Mouse (Mus musculus) ZHBTc4 (cell line): Measurements from ENCODE around the gene Pde7b.

Experiments
- DNase-seq: peaks from one replicate; pipeline ENCODE4 v3.0.0-alpha.2; 2011; ENCODE audit warnings: low read depth, low spot score

Gene Pde7b

DNA sequence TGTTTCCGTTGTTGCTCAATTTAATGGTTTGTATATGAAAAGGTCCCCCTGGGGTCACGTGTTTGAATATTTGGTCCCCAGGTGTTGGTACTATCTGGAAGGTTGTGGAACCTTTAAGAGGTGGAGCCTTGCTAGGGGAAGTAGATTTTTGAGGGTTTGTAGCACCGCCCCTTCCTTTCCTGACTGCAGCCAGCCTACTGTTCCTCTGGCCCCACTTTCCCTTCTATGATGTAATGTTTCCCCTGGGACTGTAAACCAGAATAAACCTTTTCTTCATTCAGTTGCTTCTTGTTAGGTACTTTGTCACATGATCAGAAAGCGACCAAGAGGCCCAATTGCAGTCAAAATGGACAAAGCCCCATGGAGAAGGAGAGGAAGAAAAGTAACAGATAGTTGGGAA lies 229.8 kb downstream of the Pde7b start:
- no peak for DNase-seq

DNA sequence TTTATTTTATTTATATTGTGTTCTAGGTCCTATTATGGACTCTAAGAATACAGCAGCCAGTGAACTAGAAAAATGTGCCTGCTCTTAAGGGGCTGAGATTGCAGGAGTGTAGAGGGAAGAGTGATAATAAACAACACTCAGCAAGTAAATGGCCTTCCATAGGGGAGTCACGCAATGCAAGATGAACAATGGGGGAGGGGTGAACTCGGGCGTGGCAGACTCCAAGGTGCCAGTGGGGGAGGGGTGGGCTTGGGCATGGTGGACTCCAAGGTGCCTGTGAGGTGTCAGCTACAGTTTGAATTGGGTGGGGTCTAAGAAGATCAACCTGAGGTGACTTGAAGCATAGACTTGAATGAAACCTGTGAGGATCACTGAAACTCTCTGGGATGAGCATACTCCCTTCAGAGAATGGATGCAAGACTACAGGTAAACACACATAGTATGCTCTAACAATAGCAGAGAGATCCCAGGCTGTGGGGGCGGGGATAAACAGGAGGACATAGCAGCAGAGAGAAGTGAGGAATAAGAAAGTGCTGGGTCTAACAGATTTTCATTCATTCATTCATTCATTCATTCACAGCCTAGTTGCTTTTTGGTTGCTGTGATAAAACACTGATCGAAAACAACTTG lies 230.9 kb downstream of the Pde7b start:
- peak; percentile 25 for DNase-seq

GRCm38 (mm10) chr10:20492216-20492964 lies 232.5 kb downstream of the Pde7b start:
- no peak for DNase-seq

DNA sequence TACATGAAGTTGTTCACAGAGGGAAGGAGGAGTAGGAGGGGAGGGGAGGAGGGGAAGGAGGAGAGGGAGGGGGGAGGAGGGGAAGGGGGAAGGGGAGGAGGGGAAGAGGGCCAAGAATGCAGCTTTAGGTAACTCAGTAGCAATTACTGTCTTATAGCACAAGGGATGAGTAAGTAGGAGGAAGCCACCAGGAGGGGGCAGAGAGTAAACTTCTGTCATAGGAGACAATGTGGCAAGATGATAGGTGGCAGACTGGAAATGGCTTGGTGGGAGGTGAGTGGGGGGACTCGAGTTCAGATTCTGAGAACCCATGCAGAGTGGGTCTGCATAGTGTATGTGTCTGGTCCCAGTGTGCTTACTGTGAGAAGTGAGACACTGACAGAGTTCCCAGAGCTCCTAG lies 234.1 kb downstream of the Pde7b start:
- DNase-seq: no peak

DNA sequence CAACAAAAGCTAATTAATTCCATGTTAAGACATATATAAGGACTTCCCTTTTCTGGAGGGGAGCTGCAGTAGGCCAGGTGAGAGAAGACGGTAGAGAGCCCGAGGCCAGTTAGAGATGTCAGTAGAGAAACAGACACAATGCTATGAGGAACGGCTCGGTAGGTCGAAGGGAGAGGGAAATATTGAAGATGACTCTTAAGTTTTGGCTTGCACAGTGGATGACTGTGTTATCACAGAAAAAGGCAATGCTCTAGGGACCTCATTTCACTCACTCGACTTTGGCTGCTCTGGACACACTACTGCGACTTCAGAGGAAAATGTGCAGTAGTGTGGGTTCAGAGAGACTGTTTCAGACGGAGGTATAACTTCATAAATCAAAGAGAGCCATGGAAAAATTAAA lies 234.6 kb downstream of the Pde7b start:
- DNase-seq: no peak

- DNase-seq: no peak
Observed at GRCm38 (mm10) chr10:20486461-20487253, 238.2 kb downstream of the Pde7b start.

- DNase-seq: no peak
Observed at GRCm38 (mm10) chr10:20485816-20486215, 239.1 kb downstream of the Pde7b start.

- no peak for DNase-seq
Observed at GRCm38 (mm10) chr10:20479481-20479880, 245.4 kb downstream of the Pde7b start.

DNA sequence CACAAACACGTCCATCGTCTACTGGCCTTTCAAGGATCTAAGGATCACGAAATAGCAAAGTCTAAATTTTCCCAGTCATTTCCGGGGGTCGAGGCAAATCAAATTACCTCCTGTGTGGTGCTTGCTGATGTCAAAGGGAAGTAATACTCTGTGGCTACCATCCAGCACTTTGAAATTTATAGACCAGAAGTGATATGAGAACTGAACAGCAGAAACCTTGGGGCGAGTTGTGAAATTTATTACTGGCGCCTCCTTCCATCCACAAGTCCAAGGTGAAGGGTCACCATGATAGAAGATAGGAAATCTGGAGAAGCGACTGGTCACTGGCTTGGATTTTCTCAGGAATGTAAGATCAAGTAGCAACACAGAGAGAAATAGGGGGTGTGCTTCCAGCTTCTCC lies 246.4 kb downstream of the Pde7b start:
- no peak for DNase-seq

- DNase-seq: no peak
Observed at GRCm38 (mm10) chr10:20474831-20475230, 250.0 kb downstream of the Pde7b start.

DNA sequence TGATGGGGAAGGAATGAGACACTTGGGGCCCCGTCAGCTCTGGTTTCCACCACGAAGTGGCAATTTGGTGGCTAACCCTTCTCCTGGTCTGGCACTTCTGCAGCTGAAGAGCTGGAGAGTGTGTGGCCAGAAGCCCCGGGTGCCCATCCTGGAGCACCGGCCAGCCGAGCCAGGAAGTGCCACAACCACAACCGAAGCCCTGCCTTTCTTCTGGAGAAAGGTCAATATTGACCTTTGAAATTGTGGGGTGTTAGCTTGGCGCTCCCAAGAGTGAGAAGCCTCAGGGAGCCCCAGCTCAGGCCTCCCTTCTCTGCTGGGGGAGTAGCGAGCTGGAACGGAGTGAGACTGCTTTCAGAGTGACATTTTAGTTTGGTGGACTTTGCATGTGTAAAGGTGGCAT lies 250.8 kb downstream of the Pde7b start:
- DNase-seq: no peak

GRCm38 (mm10) chr10:20473505-20473904 lies 251.4 kb downstream of the Pde7b start:
- DNase-seq: no peak

GRCm38 (mm10) chr10:20472007-20472406 lies 252.9 kb downstream of the Pde7b start:
- no peak for DNase-seq

- DNase-seq: no peak
Observed at GRCm38 (mm10) chr10:20464631-20465030, 260.2 kb downstream of the Pde7b start.

- no peak for DNase-seq
Observed at GRCm38 (mm10) chr10:20463941-20464340, 260.9 kb downstream of the Pde7b start.

- DNase-seq: no peak
Observed at GRCm38 (mm10) chr10:20462596-20462995, 262.3 kb downstream of the Pde7b start.

DNA sequence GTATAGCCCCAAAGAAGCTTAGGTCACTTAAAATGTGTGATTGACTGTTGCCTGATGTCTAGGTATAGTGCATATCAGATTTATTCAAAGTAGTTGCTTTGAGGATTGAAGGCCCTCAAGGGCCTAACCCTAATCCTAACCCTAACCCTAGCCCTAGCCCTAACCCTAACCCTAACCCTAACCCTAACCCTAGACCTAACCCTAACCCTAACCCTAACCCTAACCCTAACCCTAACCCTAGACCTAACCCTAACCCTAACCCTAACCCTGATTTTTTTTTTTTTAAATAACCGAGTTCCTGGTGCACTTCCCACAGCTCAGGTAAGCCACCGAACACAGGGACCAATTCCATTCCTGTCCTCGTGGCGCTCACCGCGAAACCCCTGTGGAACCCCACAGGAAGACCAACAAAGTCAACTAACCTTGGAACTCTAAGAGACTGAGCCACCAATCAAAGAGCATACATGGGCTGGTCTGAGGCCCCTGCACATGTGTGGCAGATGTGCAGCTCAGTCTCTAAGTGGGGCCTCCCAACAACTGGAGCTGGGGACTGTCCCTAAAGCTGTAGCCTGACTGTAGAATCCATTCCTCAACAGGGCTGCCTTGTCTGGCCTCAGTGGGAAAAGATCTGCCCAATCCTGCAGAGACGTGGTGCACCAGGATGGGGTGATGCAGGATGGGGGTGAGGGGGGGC lies 265.1 kb downstream of the Pde7b start:
- no peak for DNase-seq

- no peak for DNase-seq
Observed at GRCm38 (mm10) chr10:20459160-20459559, 265.7 kb downstream of the Pde7b start.

DNA sequence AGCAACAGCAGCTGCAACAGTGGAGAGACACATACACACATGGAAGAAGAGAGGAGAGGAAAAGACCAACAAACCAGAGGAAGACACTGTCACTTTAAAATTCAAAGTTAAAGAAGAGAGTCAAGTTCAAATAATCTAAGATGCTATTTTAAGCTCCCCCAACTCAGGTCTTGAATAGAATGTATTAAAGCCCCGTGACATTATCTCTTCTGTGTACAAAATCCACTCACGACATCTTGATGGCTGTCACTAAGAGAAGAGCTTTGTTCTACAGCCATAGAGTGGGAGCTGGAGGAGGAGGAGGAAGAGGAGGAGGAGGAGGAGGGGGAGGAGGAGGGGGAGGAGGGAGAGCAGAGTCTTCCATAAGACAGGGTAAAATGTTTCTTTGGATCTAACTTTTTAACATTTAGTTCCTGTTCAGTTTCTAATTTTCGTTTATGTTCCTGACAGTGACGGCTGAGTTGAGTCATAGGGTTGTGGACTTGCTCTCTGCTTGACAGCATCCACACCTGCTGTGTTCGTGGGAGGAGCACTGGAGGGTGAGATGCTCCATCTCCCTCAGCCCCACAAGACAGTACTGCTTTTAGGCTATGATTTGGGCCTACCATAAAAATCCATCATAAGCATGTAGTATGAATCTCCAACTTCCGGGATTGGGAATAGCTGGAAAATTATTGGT lies 270.4 kb downstream of the Pde7b start:
- no peak for DNase-seq

DNA sequence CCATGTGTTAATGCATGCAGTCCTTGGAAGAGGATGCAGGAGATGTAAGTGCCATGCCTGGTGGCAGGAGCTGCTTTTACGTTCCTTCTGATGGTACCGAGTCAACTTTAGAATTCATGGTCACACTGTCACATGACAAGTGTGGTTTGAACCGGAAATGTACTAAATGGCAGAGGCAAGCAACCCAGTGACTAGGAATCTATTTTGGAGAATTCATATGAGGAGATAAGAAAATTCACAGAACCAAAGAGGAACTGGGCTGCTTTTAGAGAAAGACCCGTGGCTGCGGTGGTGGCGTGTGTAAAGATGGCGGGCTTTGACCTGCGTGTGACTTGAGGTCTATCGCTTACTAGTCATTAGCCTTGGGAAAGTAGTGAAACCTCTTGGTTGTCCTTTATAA lies 287.4 kb downstream of the Pde7b start:
- no peak for DNase-seq

DNA sequence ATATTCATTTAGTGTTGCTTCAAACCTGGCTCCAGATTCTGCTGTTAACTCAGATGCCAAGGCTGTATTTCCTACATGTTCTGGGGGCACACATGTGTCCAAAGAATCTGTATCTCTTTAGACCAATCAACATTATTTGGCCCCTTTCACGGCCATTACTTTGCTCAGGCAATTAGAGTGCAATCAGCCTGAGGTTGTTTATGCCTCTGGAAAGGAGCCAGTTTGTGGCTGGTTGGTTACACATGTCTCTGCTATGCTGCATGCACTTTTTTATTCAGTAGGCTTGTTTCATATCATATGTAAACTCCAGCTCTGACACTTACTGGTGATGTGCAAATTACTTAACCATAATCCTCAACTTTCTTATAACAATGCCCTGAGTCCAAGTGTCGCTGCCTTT lies 287.9 kb downstream of the Pde7b start:
- DNase-seq: no peak
